Mouse (Mus musculus) layer of hippocampus, postnatal 25 days (tissue): Measurements from ENCODE around the gene Pdzd8. TPM values are rescaled to one million over a fixed set of nuclear protein-coding genes. Genes with fewer than 3 reads are reported as not detected.

Experiments used
- DNase-seq, 2 experiments: peaks; one replicate each; pipeline ENCODE4 v3.0.0; 2022; ENCODE audit warnings: mixed read lengths in 2 of 2, low spot score in 1 of 2; ENCODE audit errors: extremely low spot score in 1 of 2
- total RNA-seq, 2 experiments: library from RNA; stranded (reverse); gene quantifications; 2 replicates each; pipeline ENCODE4 v1.2.3; 2021

The Pdzd8 gene
- total RNA-seq, 2 experiments from 2014 or later: 50.0 to 52.6 TPM

DNA sequence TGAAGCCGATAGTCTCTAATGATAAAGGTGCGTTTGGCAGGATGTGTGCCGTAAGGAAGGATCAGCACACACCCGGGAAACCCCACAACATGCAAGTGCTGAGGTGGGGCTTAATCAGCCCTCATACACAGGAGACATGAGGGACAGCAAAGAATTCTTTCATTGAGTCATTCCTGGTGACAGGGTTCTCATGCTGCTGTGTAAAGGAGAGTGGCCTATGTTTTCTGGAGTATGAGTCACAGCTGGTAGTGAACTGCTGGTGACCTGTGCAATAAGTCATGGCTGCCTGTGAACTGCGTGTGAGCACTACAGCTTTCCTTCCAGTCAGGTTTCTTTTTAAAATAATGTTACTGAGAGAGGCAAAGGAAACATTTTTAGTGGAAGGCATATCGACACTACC, 55.8 kb downstream of the Pdzd8 start:
- no peak for DNase-seq

DNA sequence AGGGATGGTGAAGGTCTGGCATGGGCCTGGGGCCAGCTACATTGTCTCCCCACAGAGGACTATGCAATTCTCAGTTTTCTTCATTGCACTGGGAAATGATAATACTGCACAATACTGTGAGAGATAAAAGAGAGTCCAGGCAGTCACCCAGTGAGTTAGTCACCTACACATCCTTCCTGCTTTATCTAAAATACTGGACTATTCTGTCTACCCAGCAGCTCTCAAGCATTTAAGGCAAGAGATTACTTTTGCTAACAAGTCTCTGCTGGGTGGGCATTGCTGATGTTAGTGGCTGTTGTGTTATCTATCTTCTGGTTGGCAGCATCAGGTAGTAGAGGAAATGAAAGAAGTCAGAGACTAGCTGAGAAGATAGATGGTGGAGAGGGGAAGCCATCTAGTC, 56.5 kb downstream of the Pdzd8 start:
- no peak for DNase-seq

DNA sequence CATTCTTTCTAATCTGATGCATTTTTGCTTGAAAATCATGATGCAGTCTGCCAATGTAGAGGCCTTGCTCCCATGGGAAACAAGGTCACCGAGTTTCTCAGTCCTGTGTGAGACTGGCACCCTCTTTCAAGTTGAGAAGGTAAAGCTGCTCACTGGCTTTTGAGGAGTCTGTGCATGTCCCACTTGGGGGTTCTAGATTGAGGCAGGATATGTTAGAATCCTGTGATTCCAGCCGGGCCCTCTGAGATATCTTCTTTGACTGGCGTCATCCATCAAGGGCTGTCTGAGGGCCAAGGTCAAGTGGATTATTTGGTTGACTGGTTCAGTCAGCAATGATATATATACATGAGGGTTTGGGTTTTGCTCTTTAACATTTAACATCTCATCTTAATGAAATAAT, 63.6 kb downstream of the Pdzd8 start:
- no peak for DNase-seq

DNA sequence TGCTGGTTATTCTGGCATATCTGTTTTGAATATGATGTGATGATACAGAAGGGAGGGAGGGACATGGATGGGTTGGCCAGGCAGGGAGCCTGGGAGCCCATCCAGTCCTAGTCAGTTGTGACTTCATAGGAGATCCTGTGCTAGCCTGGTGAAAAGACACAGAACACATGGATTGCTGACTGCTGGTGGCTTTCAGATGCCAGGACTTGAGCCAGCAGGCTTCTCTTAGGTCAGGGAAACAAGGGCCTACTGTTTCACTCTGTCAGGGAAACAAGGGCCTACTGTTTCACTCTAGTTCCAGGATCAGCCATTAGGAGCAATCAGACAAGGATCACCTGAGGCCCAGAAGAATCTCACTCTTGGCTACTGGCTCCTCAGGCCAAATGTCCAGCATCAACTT, 64.7 kb downstream of the Pdzd8 start:
- no peak for DNase-seq

DNA sequence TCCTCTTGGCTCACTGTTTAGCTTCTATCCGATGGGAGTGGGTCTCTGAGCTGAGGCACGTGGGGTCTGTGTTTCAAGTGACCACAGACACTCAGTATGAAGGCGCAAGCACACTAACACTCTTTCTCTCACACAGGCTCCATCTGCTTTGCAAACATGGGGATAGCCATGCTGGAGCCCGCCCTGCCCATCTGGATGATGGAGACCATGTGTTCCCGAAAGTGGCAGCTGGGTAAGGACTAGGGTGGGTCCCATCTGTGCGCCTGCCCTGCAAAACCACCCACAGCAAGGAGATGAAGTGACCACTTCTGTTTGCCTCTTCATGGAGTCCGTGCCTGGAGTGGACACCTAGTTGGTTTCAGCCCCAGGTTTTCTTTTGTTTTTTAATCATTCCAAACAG, 69.2 kb downstream of the Pdzd8 start:
- no peak for DNase-seq

DNA sequence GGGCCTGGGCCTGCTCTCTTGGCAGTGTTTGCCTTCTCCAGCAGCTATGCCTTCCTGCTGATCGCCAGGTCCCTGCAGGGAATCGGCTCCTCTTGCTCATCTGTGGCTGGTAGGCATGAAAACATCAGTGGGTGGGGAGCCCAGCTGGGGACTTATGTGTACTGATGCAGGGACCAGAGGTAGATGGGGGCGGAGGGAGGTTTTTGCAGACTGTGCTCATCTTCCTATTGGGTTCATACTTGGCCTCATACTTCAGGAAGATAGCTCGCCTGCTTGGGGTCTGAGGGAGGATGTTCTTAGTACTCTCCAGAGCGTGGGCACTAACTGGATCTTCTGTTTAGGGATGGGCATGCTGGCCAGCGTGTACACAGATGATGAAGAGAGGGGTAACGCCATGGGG, 72.4 kb downstream of the Pdzd8 start:
- DNase-seq: no peak

DNA sequence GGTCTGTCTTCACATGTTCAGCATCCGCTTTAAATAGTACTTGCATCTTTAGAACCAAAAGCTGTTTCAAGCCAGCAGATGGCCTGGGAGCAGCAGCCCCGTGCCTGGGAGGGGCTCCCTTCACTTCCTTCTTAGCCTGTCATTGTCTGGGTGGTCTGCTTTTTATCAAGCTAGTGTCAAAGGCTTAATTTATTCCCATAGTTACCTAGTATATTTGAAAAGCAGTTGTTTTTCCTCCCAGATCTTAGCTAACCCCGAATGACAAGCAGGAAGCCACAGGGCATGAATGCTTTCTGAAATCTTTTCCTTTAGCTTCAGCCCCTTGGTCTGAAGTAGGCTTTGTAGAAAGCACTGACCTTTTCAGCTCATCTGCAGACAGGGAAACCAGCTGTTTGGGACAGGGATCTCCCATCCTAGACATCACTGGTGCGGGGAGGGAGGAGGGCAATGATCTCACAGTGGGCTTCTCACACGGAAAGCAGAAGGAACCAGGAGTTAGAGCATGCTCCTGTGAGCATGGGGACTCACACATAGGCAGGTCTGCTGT, 78.1 kb downstream of the Pdzd8 start:
- DNase-seq: no peak

DNA sequence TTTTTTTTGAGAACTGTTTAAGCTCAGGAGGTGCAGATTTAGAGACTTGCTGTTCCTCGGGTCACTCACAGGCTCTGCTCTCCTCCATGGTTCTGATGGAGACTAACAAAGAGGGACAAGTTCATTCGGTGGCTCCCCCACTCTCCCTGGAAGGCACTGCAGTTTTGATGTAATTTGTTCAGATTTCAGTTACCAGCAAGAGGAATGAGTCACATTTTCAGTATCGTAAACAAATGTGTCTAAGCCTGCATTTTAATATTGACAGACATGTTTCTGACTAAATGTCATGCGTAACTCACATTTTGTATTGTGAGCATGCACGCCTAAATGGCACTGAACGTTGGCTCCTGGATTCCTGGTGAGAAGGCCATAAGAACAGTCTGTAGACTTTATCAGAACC, 79.7 kb downstream of the Pdzd8 start:
- DNase-seq: no peak

DNA sequence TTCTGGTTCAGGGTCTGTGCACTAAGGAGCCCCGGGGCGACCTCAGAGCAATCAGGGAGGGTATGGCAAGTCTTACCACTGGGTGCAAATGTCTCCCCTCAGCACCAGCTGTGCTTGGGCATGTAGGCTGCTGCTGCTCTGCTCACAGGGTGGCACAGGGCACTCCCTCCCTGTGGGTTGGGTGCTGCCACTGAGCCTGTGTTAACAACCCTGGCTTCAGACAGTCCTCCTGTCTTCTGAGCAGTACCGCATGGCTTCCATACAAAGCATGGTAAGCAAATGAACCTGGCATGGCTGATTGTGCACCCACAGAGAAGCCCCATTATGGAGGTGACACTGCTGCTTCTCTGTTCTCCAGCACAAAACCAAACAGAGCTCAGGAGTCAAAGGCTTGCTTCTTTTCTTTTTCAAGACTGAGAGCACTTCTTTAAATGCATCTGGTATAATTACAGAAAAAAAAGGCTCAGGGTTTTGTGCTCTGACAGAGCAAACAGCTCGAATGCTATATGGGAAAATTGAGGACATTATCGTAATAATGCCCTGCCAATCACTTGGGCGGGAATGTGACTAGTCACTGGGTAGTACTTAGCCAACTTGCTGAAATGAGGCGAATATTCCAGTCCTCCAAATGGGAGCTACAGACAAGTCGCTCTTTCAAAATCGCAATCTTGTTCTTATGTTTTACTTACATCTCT, 80.6 kb downstream of the Pdzd8 start:
- DNase-seq: no peak

DNA sequence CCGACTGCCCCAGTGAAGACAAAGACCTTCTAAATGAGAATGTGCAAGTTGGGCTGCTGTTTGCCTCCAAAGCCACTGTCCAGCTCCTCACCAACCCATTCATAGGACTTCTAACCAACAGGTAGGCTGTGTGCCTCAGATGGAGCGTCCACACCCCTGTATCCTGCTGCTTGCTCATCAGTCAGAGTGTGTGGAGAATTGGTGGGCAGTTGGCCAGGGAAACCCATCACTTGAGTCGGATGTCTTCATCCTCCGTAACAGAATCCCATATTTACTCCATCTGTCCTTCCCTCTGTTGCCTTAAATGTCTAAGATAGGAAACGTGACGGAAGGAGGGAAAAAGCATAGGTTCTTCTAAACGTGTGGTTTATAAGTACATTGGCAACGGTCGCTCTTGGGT, 82.4 kb downstream of the Pdzd8 start:
- DNase-seq: no peak

DNA sequence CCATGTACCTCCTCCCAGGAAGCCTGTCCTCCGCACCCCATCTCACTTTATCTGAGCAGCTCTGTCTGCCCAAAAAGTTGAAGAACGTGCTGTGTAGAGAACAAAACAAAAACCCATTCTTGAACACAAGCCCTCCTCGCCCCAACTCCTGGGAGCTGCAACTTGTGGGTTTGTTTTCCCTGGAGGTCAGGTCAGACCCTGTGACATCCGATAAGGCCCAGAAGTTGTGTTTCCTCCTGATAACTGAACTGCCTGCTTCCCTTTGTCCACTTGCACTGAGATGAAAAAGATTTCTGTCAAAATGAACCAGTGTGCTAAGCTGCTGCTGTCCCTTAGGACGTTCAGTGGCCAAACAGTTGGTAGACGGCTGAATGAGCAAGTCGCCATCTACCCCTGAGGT, 84.0 kb downstream of the Pdzd8 start:
- DNase-seq: no peak

DNA sequence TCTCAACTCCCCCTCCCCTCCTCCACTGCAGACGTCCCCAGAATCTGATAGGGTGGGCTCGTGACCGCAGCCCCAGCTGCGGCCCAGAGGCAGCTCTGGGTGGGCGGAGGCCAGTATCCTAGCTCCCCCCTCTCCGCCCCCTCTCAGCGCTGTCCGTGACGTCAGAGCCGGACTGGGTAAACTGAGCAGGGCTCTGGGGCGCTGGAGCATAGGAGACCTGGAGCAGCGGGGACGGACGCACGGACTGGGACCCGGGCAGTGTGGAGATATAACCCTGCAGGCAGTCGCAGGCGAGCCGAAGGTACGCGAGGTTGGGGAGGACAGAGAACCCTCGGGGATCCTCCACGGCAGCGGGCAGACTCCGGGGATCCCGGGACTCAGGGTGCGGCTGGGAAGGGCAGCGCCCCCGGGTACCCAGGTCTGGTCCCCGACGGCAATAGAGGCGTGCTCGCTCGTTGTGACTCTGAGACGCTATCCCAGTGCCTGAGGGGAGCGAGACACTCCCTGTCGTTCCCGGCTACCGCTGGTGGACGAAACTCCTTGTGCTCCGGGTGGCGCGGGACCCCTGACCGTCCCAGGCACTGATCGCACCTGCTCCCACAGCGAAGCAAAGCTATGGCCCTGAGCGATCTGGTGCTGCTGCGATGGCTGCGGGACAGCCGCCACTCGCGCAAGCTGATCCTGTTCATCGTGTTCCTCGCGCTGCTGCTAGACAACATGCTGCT, 84.7 kb downstream of the Pdzd8 start, which contains the start of gene Slc18a2:
Gene Slc18a2 (plus strand): TSS at position 179 of the 725 bp plus-strand sequence.
- no peak for DNase-seq

DNA sequence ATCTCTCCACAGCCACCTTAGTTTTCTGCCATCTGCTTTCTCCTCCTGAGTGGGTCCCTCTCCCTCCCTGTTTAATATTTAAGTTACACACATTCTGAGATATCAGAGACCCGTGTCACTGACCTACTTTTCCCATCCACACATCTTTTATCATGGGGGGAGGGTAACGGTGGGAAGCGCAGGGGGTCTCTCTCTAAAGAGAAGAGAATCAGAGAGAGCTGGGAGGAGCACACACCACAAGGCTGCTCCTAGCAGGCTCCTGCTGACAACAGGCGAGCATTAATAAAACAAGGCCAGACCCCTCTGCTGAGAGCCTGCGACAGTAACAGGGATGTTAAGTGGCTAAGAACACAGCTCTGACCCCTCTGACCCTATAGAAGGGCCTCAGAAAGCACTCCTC, 85.9 kb downstream of the Pdzd8 start:
- DNase-seq: no peak

DNA sequence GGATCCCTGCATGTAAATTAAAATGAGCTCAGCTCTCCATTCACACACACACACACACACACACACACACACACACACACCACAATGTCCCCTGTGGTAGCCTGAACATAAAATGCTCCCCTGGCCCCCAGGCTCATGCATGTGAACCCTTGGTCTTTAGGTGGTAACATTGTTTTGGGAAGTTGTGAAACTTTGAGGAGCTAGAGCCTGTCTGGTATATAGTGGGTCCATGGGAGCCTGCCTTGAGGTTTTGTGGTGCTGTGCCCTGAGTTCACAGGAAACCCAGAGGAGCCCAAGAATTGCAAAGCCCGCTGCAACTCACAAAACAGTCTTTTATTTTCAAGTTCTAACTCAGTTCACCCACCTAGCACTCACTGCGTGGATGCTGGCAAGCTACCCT, 92.9 kb downstream of the Pdzd8 start:
- no peak for DNase-seq

DNA sequence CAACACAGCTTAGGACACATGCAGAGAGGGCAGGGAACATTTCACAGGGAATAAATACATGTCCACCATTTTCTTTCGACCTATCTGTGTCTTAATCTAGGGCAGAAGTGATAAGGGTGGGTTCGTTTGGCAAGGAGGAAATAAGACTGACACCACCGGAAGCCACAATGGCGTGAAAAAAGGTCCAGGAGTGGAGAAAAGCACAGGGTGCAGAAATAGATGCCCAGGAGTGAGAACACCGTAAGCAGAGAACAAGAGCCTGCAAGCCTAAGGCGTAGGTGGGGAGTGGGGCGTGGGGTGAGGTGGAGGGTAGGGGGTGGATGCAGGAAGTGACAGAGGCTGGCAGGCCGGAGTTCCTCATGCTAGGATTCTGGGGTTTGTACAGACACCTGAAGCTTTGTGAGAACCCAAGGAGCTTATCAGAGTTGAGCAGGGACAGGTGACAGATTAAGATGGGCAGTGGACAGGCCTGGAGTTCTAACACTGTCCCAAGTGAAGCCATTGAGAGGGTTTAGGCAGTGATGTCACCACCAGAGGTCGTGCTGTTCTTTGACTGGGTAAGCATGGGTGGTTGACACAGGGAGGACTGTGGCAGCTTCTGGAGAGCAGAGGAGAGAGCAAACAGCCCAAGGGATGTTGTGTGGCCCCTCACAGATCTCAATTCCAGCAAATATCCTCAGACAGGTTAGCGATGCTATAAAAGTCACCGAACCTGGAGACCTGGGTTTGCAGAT, 96.9 kb downstream of the Pdzd8 start:
- no peak for DNase-seq

DNA sequence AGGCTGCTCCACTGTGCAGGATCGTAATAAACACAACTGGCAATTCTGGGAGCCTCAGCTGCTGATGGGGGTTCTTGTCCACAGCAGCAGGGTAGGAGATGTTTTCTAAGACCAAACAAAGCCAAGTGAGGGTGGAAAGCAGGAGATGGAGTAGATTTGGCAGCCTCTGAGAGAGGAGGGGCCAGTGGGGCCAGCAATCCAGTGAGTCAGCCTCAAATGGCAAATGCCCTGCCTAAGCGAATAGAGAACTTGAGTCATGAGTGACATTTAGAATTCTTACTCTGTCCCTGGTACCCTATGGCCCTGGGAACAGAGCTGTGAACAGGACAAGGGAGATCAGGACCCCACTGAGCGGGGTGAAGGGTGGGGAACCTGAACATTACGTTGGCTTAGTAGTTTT, 97.4 kb downstream of the Pdzd8 start:
- DNase-seq: no peak

Other genes with a start within 250 kb of the Pdzd8 start
- gene Vax1, start 175.7 kb downstream of the Pdzd8 start, total RNA-seq: 1 to 10 TPM in 1 of 2 experiments, under 1 TPM in 1; 0.85 to 1.3 TPM
- gene Kcnk18, start 126.6 kb downstream of the Pdzd8 start, total RNA-seq: not detected
- 1 to 10 TPM; 1.5 to 1.8 TPM for gene Slc18a2, start 84.9 kb downstream of the Pdzd8 start, total RNA-seq
- 100 to 1,000 TPM; 242 to 276 TPM for gene Rps12-ps3, start 23.5 kb downstream of the Pdzd8 start, total RNA-seq
- 10 to 100 TPM; 24.1 to 26.7 TPM for gene Emx2, start 112.6 kb upstream of the Pdzd8 start, total RNA-seq